Mouse (Mus musculus): ENCODE results near the gene Scarb2.
A peak's percentile ranks its signal among the peaks of the same experiment; 100 is the strongest.

Gene Scarb2

GRCm38 (mm10) chr5:92396476-92396875 is 110.2 kb downstream of the Scarb2 start:
- Histone ChIP-seq H3K9me3 (ENCODE audit: low read length) (no peaks in the 10 kb centered on the region), H3K4me1 (replicated peaks; ENCODE audit: low read depth, low read length) (peaks cover 30% of the 10 kb centered on the region), H3K4me3 (replicated peaks; ENCODE audit: low read length) (no peak overlapping the region), H3K27me3 (ENCODE audit: insufficient read depth, low read length) (peaks cover 41% of the 10 kb centered on the region), H3K36me3 (ENCODE audit: insufficient read depth, low read length) (no peaks in the 10 kb centered on the region)
- TF ChIP-seq CTCF (conservative IDR thresholded peaks at IDR 0.05; ENCODE audit: low read length) = no peak

GRCm38 (mm10) chr5:92395764-92396163 is 110.9 kb downstream of the Scarb2 start:
- H3K4me1 ChIP-seq (replicated peaks; ENCODE audit: low read depth, low read length) = peaks cover 30% of the 10 kb centered on the region
- H3K27me3 ChIP-seq (ENCODE audit: insufficient read depth, low read length) = peaks cover 48% of the 10 kb centered on the region
- no peak for TF ChIP-seq NANOG (IDR thresholded peaks at IDR 0.05; ENCODE audit: borderline replicate concordance, low read length)
- no peak for TF ChIP-seq POU5F1 (IDR thresholded peaks at IDR 0.05; ENCODE audit: borderline replicate concordance, low read length)
- no peak for TF ChIP-seq CTCF (conservative IDR thresholded peaks at IDR 0.05; ENCODE audit: low read length)
- H3K4me3 ChIP-seq (replicated peaks; ENCODE audit: low read length) = no peak overlapping the region
- no peaks in the 10 kb centered on the region for H3K9me3 ChIP-seq (ENCODE audit: low read length)
- H3K36me3 ChIP-seq (ENCODE audit: insufficient read depth, low read length) = no peaks in the 10 kb centered on the region

GRCm38 (mm10) chr5:92393863-92394262 is 112.8 kb downstream of the Scarb2 start:
- Histone ChIP-seq H3K27me3 (ENCODE audit: insufficient read depth, low read length) (peaks cover 67% of the 10 kb centered on the region), H3K36me3 (ENCODE audit: insufficient read depth, low read length) (no peaks in the 10 kb centered on the region), H3K4me1 (replicated peaks; ENCODE audit: low read depth, low read length) (peaks cover 33% of the 10 kb centered on the region), H3K9me3 (ENCODE audit: low read length) (no peaks in the 10 kb centered on the region), H3K4me3 (replicated peaks; ENCODE audit: low read length) (no peak overlapping the region)
- no peak for TF ChIP-seq CTCF (conservative IDR thresholded peaks at IDR 0.05; ENCODE audit: low read length)
- no peak for TF ChIP-seq NANOG (IDR thresholded peaks at IDR 0.05; ENCODE audit: borderline replicate concordance, low read length)
- no peak for TF ChIP-seq POU5F1 (IDR thresholded peaks at IDR 0.05; ENCODE audit: borderline replicate concordance, low read length)

GRCm38 (mm10) chr5:92392542-92392941 is 114.1 kb downstream of the Scarb2 start:
- TF ChIP-seq POU5F1 (IDR thresholded peaks at IDR 0.05; ENCODE audit: borderline replicate concordance, low read length) (no peak), CTCF (conservative IDR thresholded peaks at IDR 0.05; ENCODE audit: low read length) (no peak), NANOG (IDR thresholded peaks at IDR 0.05; ENCODE audit: borderline replicate concordance, low read length) (no peak)
- Histone ChIP-seq H3K9me3 (ENCODE audit: low read length) (no peaks in the 10 kb centered on the region), H3K36me3 (ENCODE audit: insufficient read depth, low read length) (no peaks in the 10 kb centered on the region), H3K27me3 (ENCODE audit: insufficient read depth, low read length) (peaks cover 72% of the 10 kb centered on the region), H3K4me1 (replicated peaks; ENCODE audit: low read depth, low read length) (peaks cover 21% of the 10 kb centered on the region), H3K4me3 (replicated peaks; ENCODE audit: low read length) (peak overlapping the region; percentile 54)

All from E14TG2a.4 (cell line).